Mouse (Mus musculus): ENCODE results near the gene Gm20219. TPM values are rescaled to one million over a fixed set of nuclear protein-coding genes. Genes with fewer than 3 reads are reported as not detected.

Gene Gm20219
- polyA plus RNA-seq (2014; fragmentation: Nextera tagmentation; extraction: Ambion mirVana): 1.4 and 1.6 TPM in 2 replicates

- no peak for TF ChIP-seq CTCF (IDR thresholded peaks at IDR 0.05; ENCODE audit: low read depth)
- WGBS: 57% methylated on average over 20 of the region's 20 CpGs
- Histone ChIP-seq H3K4me3 (ENCODE audit: low read depth, low read length) (no peak within 1 kb of the TSS), H3K4me1 (ENCODE audit: insufficient read depth) (no peaks in the 10 kb centered on the region), H3K27me3 (ENCODE audit: insufficient read depth, low read length) (no peaks in the 10 kb centered on the region), H3K36me3 (ENCODE audit: insufficient read depth) (no peaks in the 10 kb centered on the region), H3K4me2 (peak within 1 kb of the TSS; percentile 35; the same call in 1 of the 2 replicates), H3K9ac (no peak within 1 kb of the TSS; the same call in 1 of the 2 replicates), H3K27ac (ENCODE audit: low read depth) (no peak within 1 kb of the TSS), H3K9me3 (ENCODE audit: low read depth, low read length) (no peaks in the 10 kb centered on the region)
- ATAC-seq (ENCODE audit: insufficient read depth) (peak; percentile 73), DNase-seq (peak; percentile 61)
These were observed at the start of gene Gm20219 for GRCm38 (mm10) chr17:56554122-56554551. TSS of gene Gm20219 (minus strand) at chr17:56554387.

- Histone ChIP-seq H3K4me2 (no peak overlapping the region), H3K27ac (ENCODE audit: low read depth) (no peak overlapping the region), H3K36me3 (ENCODE audit: insufficient read depth) (peaks cover 90% of the 10 kb centered on the region), H3K9ac (no peak overlapping the region), H3K4me1 (ENCODE audit: insufficient read depth) (peaks cover 5% of the 10 kb centered on the region; the same call in 1 of the 2 replicates), H3K4me3 (ENCODE audit: low read depth, low read length) (no peak overlapping the region), H3K27me3 (ENCODE audit: insufficient read depth, low read length) (no peaks in the 10 kb centered on the region), H3K9me3 (ENCODE audit: low read depth, low read length) (no peaks in the 10 kb centered on the region)
- no peak for TF ChIP-seq CTCF (IDR thresholded peaks at IDR 0.05; ENCODE audit: low read depth)
- no peak for ATAC-seq (ENCODE audit: insufficient read depth)
- 82% methylated on average over 9 of the region's 9 CpGs for WGBS
- no peak for DNase-seq
These were observed 49.8 kb upstream of the Gm20219 start for GRCm38 (mm10) chr17:56604070-56604380.

DNA sequence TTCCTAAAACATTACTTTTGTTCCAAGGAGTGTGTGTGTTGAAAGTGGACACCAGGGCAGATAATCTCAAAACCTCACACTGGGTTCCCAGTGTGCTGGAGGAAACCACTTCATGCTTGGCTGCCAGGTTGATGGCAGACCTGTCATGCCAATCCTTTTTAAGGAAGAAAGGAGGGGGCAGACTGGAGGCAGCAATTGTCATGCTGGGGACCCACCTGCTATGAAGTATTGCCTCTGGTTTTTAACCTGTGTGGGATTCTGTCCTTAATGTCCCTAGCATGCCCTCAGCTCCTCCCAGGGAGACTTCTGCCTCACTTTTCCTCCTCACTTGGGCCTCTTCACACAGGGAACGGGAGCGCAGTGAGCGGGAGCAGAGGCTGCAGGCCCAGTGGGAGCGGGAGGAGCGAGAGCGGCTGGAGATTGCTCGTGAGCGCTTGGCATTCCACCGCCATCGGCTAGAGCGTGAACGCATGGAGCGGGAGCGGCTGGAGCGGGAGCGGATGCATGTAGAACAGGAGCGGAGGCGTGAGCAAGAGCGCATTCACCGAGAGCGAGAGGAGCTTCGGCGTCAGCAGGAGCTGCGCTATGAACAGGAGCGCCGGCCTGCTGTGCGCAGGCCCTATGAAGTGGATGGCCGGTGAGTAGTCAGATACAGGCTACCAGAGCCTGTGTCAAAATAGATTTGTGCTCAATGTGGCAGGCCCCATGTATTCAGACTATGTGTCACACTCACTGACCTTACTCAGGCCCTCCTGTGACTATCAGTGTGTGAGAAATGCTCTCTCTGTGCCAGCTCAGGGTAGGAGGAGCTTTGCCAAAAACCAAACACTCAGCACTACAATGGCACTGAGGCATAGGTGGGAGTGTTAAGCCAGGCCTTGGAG is 49.2 kb upstream of the Gm20219 start:
- no peak overlapping the region for H3K9ac ChIP-seq
- 92% methylated on average over 28 of the region's 28 CpGs for WGBS
- no peaks in the 10 kb centered on the region for H3K27me3 ChIP-seq (ENCODE audit: insufficient read depth, low read length)
- TF ChIP-seq CTCF (IDR thresholded peaks at IDR 0.05; ENCODE audit: low read depth): no peak
- peaks cover 1% of the 10 kb centered on the region; the same call in 1 of the 2 replicates for H3K4me1 ChIP-seq (ENCODE audit: insufficient read depth)
- H3K4me2 ChIP-seq: no peak overlapping the region
- H3K27ac ChIP-seq (ENCODE audit: low read depth): no peak overlapping the region
- ATAC-seq (ENCODE audit: insufficient read depth) (no peak), DNase-seq (no peak)
- H3K9me3 ChIP-seq (ENCODE audit: low read depth, low read length): no peaks in the 10 kb centered on the region
- H3K4me3 ChIP-seq (ENCODE audit: low read depth, low read length): no peak overlapping the region
- H3K36me3 ChIP-seq (ENCODE audit: insufficient read depth): peaks cover 90% of the 10 kb centered on the region

GRCm38 (mm10) chr17:56593527-56594271 is 39.5 kb upstream of the Gm20219 start:
- ATAC-seq (ENCODE audit: insufficient read depth): peak; percentile 25; the same call in 1 of the 2 replicates
- Histone ChIP-seq H3K4me2 (no peak overlapping the region), H3K9ac (no peak overlapping the region), H3K27ac (ENCODE audit: low read depth) (no peak overlapping the region), H3K4me1 (ENCODE audit: insufficient read depth) (no peaks in the 10 kb centered on the region), H3K4me3 (ENCODE audit: low read depth, low read length) (no peak overlapping the region), H3K27me3 (ENCODE audit: insufficient read depth, low read length) (no peaks in the 10 kb centered on the region), H3K9me3 (ENCODE audit: low read depth, low read length) (no peaks in the 10 kb centered on the region), H3K36me3 (ENCODE audit: insufficient read depth) (peaks cover 95% of the 10 kb centered on the region)
- DNase-seq: no peak
- WGBS: 84% methylated on average over 8 of the region's 8 CpGs
- no peak for TF ChIP-seq CTCF (IDR thresholded peaks at IDR 0.05; ENCODE audit: low read depth)

- no peak overlapping the region for H3K4me3 ChIP-seq (ENCODE audit: low read depth, low read length)
- no peak overlapping the region for H3K27ac ChIP-seq (ENCODE audit: low read depth)
- H3K4me1 ChIP-seq (ENCODE audit: insufficient read depth): no peaks in the 10 kb centered on the region
- H3K4me2 ChIP-seq: no peak overlapping the region
- H3K27me3 ChIP-seq (ENCODE audit: insufficient read depth, low read length): no peaks in the 10 kb centered on the region
- ATAC-seq (ENCODE audit: insufficient read depth): no peak
- DNase-seq: no peak
- no peaks in the 10 kb centered on the region for H3K9me3 ChIP-seq (ENCODE audit: low read depth, low read length)
- no peak for TF ChIP-seq CTCF (IDR thresholded peaks at IDR 0.05; ENCODE audit: low read depth)
- no peak overlapping the region for H3K9ac ChIP-seq
- peaks cover 99% of the 10 kb centered on the region for H3K36me3 ChIP-seq (ENCODE audit: insufficient read depth)
These were observed 38.4 kb upstream of the Gm20219 start for GRCm38 (mm10) chr17:56592553-56592952.

- Histone ChIP-seq H3K36me3 (ENCODE audit: insufficient read depth) (peaks cover 76% of the 10 kb centered on the region), H3K4me3 (ENCODE audit: low read depth, low read length) (no peak overlapping the region), H3K4me1 (ENCODE audit: insufficient read depth) (peaks cover 4% of the 10 kb centered on the region; the same call in 1 of the 2 replicates), H3K27ac (ENCODE audit: low read depth) (no peak overlapping the region), H3K9me3 (ENCODE audit: low read depth, low read length) (no peaks in the 10 kb centered on the region), H3K27me3 (ENCODE audit: insufficient read depth, low read length) (no peaks in the 10 kb centered on the region), H3K4me2 (no peak overlapping the region), H3K9ac (no peak overlapping the region)
- ATAC-seq (ENCODE audit: insufficient read depth) (no peak), DNase-seq (no peak)
- WGBS: 90% methylated on average over 4 of the region's 4 CpGs
- TF ChIP-seq CTCF (IDR thresholded peaks at IDR 0.05; ENCODE audit: low read depth): no peak
These were observed 34.7 kb upstream of the Gm20219 start for GRCm38 (mm10) chr17:56588921-56589320.

DNA sequence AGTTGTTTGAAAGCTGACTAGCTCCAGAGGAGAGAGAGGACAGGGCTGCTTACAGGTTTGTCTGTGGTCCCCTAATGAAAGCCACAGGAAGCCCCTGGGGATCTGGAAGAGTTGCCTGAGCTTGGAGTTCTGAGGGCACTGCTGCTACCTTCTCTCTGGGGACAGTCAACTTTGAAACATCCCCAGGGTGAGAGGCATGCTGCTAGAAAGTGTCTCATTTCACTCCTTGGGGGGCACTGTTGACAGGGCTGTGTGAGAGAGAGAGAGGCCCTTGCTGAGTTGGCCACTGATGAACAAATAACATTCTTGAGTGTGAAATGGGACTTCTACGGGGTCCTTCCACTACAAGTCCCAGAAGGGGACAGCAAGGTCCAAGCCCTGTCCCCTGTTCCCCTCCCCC is 33.6 kb upstream of the Gm20219 start:
- Histone ChIP-seq H3K36me3 (ENCODE audit: insufficient read depth) (peaks cover 66% of the 10 kb centered on the region), H3K4me2 (no peak overlapping the region), H3K4me1 (ENCODE audit: insufficient read depth) (peaks cover 4% of the 10 kb centered on the region; the same call in 1 of the 2 replicates), H3K27me3 (ENCODE audit: insufficient read depth, low read length) (no peaks in the 10 kb centered on the region), H3K9ac (no peak overlapping the region), H3K27ac (ENCODE audit: low read depth) (no peak overlapping the region), H3K9me3 (ENCODE audit: low read depth, low read length) (no peaks in the 10 kb centered on the region), H3K4me3 (ENCODE audit: low read depth, low read length) (no peak overlapping the region)
- no peak for TF ChIP-seq CTCF (IDR thresholded peaks at IDR 0.05; ENCODE audit: low read depth)
- 70% methylated on average over 1 of the region's 1 CpGs for WGBS
- ATAC-seq (ENCODE audit: insufficient read depth): no peak
- no peak for DNase-seq
